Mouse (Mus musculus): ENCODE data around the gene Hpgd. TPM values are rescaled to one million over a fixed set of nuclear protein-coding genes. Genes with fewer than 3 reads are reported as not detected.

Gene Hpgd
- total RNA-seq (2023), result 1 to 10 TPM; 1.6 to 2.0 TPM

DNA sequence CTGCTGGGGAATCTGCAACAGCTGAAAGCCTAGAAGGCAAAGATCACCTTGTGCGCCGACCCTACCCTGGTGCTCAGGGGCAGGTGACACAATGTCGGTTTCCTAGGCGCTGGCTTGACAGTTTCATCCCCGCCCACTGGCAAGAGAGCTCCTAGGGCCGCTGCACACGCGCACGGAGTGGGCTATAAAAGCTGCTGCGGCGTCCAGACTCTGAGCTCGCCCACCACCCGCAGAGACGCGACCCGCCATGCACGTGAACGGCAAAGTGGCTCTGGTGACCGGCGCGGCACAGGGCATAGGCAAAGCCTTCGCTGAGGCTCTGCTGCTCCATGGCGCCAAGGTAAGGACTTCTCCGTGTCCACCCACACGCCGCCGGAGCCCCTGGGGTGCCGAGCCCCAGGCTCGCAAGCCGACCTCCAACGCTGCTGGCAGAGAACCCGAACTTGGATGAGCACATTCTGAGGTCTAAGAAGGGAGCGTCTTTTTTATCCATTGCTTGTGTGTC is at the start of gene Hpgd:
Hpgd (plus strand) TSS at position 213 of the 505 bp plus-strand sequence.

